Mouse (Mus musculus): ENCODE data around the gene Mrpl40. TPM values are rescaled to one million over a fixed set of nuclear protein-coding genes. Genes with fewer than 3 reads are reported as not detected.
"Not testable (repeated sequence)": the region's sequence is repeated elsewhere in the genome, so short reads cannot be mapped to it uniquely, and the experiment has no call there.

Mrpl40 gene
- polyA plus RNA-seq, 1 experiment from 2014 or later, result 90.3 TPM

- H3K4me1 ChIP-seq; H3K9me3 ChIP-seq; H3K27ac ChIP-seq (replicated peaks); ATAC-seq (ENCODE audit: extremely low read depth, insufficient number of reproducible peaks, low FRiP score, low TSS enrichment); H3K27me3 ChIP-seq (replicated peaks); H3K4me2 ChIP-seq; H3K9ac ChIP-seq; H3K4me3 ChIP-seq: not testable (repeated sequence)
- WGBS, result 52% methylated on average over 1 of the region's 1 CpGs
- H3K36me3 ChIP-seq, result peaks cover 52% of the 10 kb centered on the region
Observed at GRCm38 (mm10) chr16:18870495-18870894, 6.2 kb downstream of the Mrpl40 start.

GRCm38 (mm10) chr16:18860186-18860585 lies 16.5 kb downstream of the Mrpl40 start:
- H3K36me3 ChIP-seq, result no peaks in the 10 kb centered on the region
- H3K4me1 ChIP-seq, result no peaks in the 10 kb centered on the region
- ATAC-seq (ENCODE audit: extremely low read depth, insufficient number of reproducible peaks, low FRiP score, low TSS enrichment), result no peak
- H3K27ac ChIP-seq (replicated peaks), result no peak overlapping the region
- 62% methylated on average over 1 of the region's 1 CpGs for WGBS
- no peak overlapping the region for H3K4me3 ChIP-seq
- H3K4me2 ChIP-seq, result no peak overlapping the region
- H3K9ac ChIP-seq, result no peak overlapping the region
- H3K9me3 ChIP-seq, result 0 out of 2 replicates have a peak, but pooled peaks cover 6% of the 10 kb centered on the region
- no peaks in the 10 kb centered on the region for H3K27me3 ChIP-seq (replicated peaks)

- Histone ChIP-seq H3K4me3 (no peak overlapping the region), H3K36me3 (no peaks in the 10 kb centered on the region), H3K4me2 (no peak overlapping the region), H3K4me1 (no peaks in the 10 kb centered on the region), H3K9me3 (0 out of 2 replicates have a peak, but pooled peaks cover 6% of the 10 kb centered on the region), H3K27ac (replicated peaks) (no peak overlapping the region), H3K27me3 (replicated peaks) (no peaks in the 10 kb centered on the region), H3K9ac (no peak overlapping the region)
- ATAC-seq (ENCODE audit: extremely low read depth, insufficient number of reproducible peaks, low FRiP score, low TSS enrichment), result no peak
Observed at GRCm38 (mm10) chr16:18858551-18858950, 18.1 kb downstream of the Mrpl40 start.

DNA sequence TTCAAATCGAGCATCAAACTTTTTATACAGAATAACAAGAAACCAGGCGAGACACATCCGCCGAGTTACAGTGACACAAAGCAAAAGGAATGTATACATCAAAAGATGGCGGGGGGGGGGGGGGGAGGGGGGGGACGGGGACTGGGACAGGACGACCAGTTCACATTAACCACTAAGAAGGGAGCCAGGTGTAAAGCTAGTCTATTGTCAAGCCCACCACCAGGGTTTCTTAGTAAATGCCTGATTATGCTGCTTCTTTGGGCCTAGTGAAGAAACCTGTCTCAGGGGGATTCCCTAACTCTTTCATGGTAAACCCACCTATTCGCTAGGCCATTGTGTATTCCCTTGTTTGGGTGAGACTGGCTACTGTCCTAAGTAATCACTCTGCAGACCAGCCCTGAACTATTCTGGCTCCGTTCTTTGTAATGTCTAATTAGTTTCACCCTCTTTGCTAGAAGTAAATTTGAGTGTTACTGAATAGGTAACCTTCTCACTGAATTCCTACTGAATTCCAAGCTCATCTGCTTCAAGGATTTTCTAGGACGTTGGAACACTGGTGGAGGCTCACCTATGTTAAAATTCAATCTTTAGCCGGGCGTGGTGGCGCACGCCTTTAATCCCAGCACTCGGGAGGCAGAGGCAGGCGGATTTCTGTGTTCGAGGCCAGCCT lies 27.0 kb downstream of the Mrpl40 start:
- not testable (repeated sequence) for H3K4me2 ChIP-seq; H3K4me3 ChIP-seq; H3K9ac ChIP-seq; ATAC-seq (ENCODE audit: extremely low read depth, insufficient number of reproducible peaks, low FRiP score, low TSS enrichment); H3K27me3 ChIP-seq (replicated peaks); H3K36me3 ChIP-seq; H3K27ac ChIP-seq (replicated peaks); H3K4me1 ChIP-seq; H3K9me3 ChIP-seq
- 87% methylated on average over 15 of the region's 17 CpGs for WGBS

DNA sequence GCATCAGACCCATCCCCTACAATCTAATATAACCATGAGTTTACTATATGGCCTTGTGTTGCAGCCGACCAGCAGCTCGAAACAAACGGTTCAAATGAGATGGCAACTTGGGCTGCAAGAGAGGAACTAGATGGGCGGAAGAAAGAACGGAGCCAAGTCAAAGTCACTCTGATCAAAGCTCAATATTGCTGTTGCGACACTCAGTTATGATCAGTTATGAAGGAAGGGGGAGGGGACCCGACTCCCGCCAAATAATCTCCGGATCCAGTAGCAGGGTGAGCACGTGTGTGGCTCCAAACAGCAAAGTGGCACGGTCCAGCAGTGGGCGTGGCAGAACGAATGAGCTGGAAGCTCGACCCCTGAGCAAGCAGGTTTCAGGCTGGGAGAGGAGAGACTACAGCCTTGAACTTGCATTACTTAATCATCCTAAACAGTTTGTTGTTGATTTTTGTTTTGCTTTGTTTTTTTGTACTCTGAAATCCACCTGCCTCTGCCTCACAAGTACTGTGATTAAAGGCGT lies 30.3 kb downstream of the Mrpl40 start:
- no peak for ATAC-seq (ENCODE audit: extremely low read depth, insufficient number of reproducible peaks, low FRiP score, low TSS enrichment)
- 81% methylated on average over 15 of the region's 15 CpGs for WGBS
- Histone ChIP-seq H3K4me3 (no peak overlapping the region), H3K27ac (replicated peaks) (no peak overlapping the region), H3K27me3 (replicated peaks) (no peaks in the 10 kb centered on the region), H3K4me1 (no peaks in the 10 kb centered on the region), H3K36me3 (0 out of 2 replicates have a peak, but pooled peaks cover 2% of the 10 kb centered on the region), H3K9me3 (peaks cover 7% of the 10 kb centered on the region; the same call in 1 of the 2 replicates), H3K9ac (no peak overlapping the region), H3K4me2 (no peak overlapping the region)

- Histone ChIP-seq H3K27me3 (replicated peaks) (no peaks in the 10 kb centered on the region), H3K36me3 (peaks cover 41% of the 10 kb centered on the region), H3K4me3 (no peak overlapping the region), H3K9ac (no peak overlapping the region), H3K9me3 (no peaks in the 10 kb centered on the region), H3K27ac (replicated peaks) (no peak overlapping the region), H3K4me2 (no peak overlapping the region), H3K4me1 (peaks cover 4% of the 10 kb centered on the region; the same call in 1 of the 2 replicates)
- 90% methylated on average over 4 of the region's 4 CpGs for WGBS
- ATAC-seq (ENCODE audit: extremely low read depth, insufficient number of reproducible peaks, low FRiP score, low TSS enrichment), result no peak
Observed at GRCm38 (mm10) chr16:18838346-18838745, 38.3 kb downstream of the Mrpl40 start.

DNA sequence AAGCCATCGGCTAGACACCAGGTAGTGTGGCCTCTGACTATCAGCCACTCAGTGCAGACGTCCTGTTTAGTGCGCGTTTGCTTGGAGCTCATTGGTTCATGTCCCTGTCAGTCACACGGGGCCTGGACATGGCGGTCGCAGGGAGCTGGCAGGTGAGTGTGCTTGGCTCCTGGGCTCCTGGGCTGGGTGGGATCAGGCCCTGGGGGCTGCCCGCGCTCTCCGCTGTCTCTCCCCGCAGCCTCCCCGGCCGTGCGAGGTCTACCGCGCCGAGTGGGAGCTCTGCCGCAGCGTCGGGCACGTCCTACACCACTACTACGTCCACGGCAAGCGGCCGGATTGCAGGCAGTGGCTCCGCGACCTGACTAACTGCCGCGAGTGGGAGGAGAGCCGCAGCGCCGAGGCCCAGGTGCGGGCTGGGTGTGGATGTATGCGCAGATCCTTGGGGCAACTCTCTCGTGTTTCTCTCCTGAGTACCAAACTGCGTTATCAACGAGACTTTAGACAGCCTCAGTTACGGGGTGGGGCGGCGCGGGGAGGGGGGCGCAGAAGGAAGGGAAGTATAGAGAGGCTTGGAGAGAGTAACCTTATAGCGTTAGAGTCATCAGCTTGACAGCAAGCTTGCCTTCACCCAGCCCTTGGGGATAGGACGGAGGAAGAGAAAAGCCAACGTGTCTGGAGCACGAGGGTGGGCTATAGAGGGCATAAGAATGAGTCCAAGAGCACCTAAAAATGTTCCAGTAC lies 40.0 kb downstream of the Mrpl40 start, which contains the start of the genes 2510002D24Rik and Gm28539:
Gene 2510002D24Rik (plus strand): TSS at position 111 of the 741 bp plus-strand sequence.
Gene Gm28539 (plus strand): TSS at position 117 of the 741 bp plus-strand sequence.
- H3K27ac ChIP-seq (replicated peaks), result peak within 1 kb of the TSS; percentile 73
- peak within 1 kb of the TSS; percentile 79 for H3K4me2 ChIP-seq
- peak within 1 kb of the TSS; percentile 97 for H3K4me3 ChIP-seq
- no peaks in the 10 kb centered on the region for H3K27me3 ChIP-seq (replicated peaks)
- peaks cover 58% of the 10 kb centered on the region for H3K36me3 ChIP-seq
- H3K9me3 ChIP-seq, result no peaks in the 10 kb centered on the region
- peak within 1 kb of the TSS; percentile 95 for H3K9ac ChIP-seq
- under 1% methylated on average over 45 of the region's 46 CpGs for WGBS
- H3K4me1 ChIP-seq, result peaks cover 4% of the 10 kb centered on the region; the same call in 1 of the 2 replicates
- ATAC-seq (ENCODE audit: extremely low read depth, insufficient number of reproducible peaks, low FRiP score, low TSS enrichment), result peak; percentile 86

DNA sequence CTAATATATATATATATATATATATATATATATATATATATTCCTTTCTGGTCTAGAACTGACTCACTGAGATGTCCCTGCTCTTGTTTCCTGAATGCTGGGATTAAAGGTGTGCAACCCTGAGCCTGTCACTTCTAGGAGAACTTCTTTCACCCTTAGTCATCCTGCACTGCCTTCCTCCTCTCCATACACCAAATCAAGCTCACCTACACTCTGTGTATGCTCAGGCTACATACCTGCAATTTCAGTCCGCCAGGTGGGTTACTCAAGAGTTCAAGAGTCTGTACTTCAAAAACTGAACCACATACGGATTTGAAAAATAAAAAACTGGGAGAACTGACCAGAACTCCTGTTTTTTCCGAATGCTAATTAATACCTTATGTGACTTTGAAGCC lies 40.6 kb downstream of the Mrpl40 start:
- no peaks in the 10 kb centered on the region for H3K9me3 ChIP-seq
- peaks cover 4% of the 10 kb centered on the region; the same call in 1 of the 2 replicates for H3K4me1 ChIP-seq
- peaks cover 59% of the 10 kb centered on the region for H3K36me3 ChIP-seq
- H3K27ac ChIP-seq (replicated peaks), result no peak overlapping the region
- peak overlapping the region; percentile 95; the same call in 1 of the 2 replicates for H3K9ac ChIP-seq
- no peaks in the 10 kb centered on the region for H3K27me3 ChIP-seq (replicated peaks)
- peak overlapping the region; percentile 97 for H3K4me3 ChIP-seq
- peak overlapping the region; percentile 79 for H3K4me2 ChIP-seq
- ATAC-seq (ENCODE audit: extremely low read depth, insufficient number of reproducible peaks, low FRiP score, low TSS enrichment), result no peak
- 24% methylated on average over 3 of the region's 3 CpGs for WGBS

GRCm38 (mm10) chr16:18833486-18833885 lies 43.2 kb downstream of the Mrpl40 start:
- H3K4me3 ChIP-seq, result no peak overlapping the region
- H3K9ac ChIP-seq, result no peak overlapping the region
- H3K4me2 ChIP-seq, result no peak overlapping the region
- peaks cover 70% of the 10 kb centered on the region for H3K36me3 ChIP-seq
- ATAC-seq (ENCODE audit: extremely low read depth, insufficient number of reproducible peaks, low FRiP score, low TSS enrichment), result no peak
- H3K4me1 ChIP-seq, result peaks cover 8% of the 10 kb centered on the region; the same call in 1 of the 2 replicates
- H3K27ac ChIP-seq (replicated peaks), result no peak overlapping the region
- H3K9me3 ChIP-seq, result no peaks in the 10 kb centered on the region
- 63% methylated on average over 2 of the region's 2 CpGs for WGBS
- H3K27me3 ChIP-seq (replicated peaks), result no peaks in the 10 kb centered on the region

DNA sequence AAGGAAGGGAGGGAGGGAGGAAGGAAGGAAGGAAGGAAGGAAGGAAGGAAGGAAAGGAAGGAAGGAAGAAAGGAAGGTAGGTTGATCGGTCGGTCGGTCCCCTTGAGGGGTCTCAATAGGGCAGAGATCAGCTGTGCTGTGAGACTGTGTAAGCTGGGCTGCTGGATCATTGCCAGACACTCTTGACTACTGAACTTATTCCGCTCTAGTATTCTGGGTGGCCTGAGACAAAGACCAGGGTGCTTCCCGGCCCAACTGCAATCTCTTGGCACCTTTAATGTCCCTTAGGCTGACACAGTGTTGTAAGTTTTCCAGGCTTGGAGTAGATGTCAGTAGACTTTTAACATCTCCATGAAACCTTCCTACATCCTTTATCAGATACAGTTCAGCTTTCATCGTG lies 47.6 kb downstream of the Mrpl40 start:
- Histone ChIP-seq H3K4me1 (0 out of 2 replicates have a peak, but pooled peaks cover 4% of the 10 kb centered on the region), H3K9me3 (no peaks in the 10 kb centered on the region), H3K27me3 (replicated peaks) (no peaks in the 10 kb centered on the region), H3K9ac (no peak overlapping the region), H3K4me3 (no peak overlapping the region), H3K27ac (replicated peaks) (no peak overlapping the region), H3K4me2 (no peak overlapping the region), H3K36me3 (peaks cover 98% of the 10 kb centered on the region)
- 64% methylated on average over 6 of the region's 6 CpGs for WGBS
- no peak for ATAC-seq (ENCODE audit: extremely low read depth, insufficient number of reproducible peaks, low FRiP score, low TSS enrichment)

- no peak for ATAC-seq (ENCODE audit: extremely low read depth, insufficient number of reproducible peaks, low FRiP score, low TSS enrichment)
Observed at GRCm38 (mm10) chr16:18828630-18829029, 48.0 kb downstream of the Mrpl40 start.

More at GRCm38 (mm10) chr16:18828630-18829029, 48.0 kb downstream of the Mrpl40 start:
- Histone ChIP-seq H3K27me3 (replicated peaks) (no peaks in the 10 kb centered on the region), H3K9me3 (no peaks in the 10 kb centered on the region), H3K27ac (replicated peaks) (no peak overlapping the region), H3K4me2 (no peak overlapping the region), H3K9ac (no peak overlapping the region), H3K36me3 (peaks cover 98% of the 10 kb centered on the region), H3K4me3 (no peak overlapping the region), H3K4me1 (0 out of 2 replicates have a peak, but pooled peaks cover 4% of the 10 kb centered on the region)
- 87% methylated on average over 3 of the region's 3 CpGs for WGBS
